Mouse (Mus musculus) telencephalon, adult 2 months (tissue): ENCODE results near the gene Atp2a1.

Source experiments
- DNase-seq: peaks from one replicate; pipeline ENCODE4 v3.0.0-alpha.2; 2011; ENCODE audit warnings: low read depth, low spot score

The Atp2a1 gene

DNA sequence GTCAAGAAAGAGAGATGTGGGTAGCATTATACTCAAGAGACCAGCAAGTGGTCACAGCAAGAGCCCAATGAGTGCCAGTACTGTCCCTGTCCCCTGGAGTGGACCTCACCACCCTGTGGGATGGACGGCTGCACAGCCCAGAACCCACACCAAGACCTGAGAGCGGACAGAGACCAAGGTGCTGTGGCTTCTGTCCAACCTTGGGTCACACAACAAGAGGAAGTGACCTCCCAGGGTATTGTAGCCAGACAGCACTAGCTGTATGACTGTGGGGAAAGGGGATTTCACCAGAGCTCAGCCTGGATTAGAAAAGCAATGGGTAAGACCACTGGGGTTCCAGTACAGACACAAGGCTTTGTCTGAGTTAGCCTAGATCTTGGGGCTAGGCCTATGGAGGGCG is 10.7 kb downstream of the Atp2a1 start:
- no peak for DNase-seq

GRCm38 (mm10) chr7:126450641-126451040 is 12.3 kb downstream of the Atp2a1 start:
- no peak for DNase-seq

DNA sequence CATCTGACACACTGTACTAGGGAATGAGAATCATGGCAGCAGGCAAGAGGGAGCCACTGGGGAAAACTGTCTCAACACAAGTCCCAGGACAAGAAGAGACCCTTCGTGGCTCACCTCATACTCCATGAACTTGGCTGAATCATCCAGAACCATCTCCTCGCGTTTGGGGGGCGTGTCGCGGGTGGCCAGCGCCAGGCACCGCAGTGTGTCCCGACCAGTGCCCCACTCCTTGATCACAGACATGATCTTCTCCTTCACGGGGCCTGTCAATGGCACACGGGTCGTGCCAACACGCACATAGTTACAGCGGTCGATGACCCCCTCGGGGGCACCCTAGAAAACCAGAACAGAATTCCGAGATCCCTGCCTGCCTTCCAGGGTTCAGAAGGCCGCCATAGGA is 12.9 kb downstream of the Atp2a1 start:
- no peak for DNase-seq

DNA sequence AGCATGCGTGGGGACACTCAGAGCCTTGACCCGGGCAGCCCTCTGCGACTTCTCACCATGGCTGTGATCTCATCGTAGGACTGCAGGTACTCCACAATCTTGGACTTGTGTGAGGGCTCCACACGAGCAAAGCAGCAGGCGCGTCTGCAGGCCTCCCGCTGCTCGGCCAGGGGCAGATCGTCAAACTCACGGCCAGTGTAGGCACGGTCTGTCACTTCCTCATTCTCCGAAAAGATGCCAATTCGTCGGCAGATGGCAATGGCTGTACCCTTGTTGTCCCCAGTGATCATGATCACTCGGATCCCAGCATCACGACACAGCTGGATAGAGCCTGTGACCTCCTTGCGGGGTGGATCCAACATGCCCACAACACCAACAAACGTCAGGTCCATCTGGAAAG is 14.4 kb downstream of the Atp2a1 start:
- no peak for DNase-seq

GRCm38 (mm10) chr7:126446217-126446616 is 16.7 kb downstream of the Atp2a1 start:
- DNase-seq = no peak

- DNase-seq = no peak
Observed at GRCm38 (mm10) chr7:126445104-126445815, 17.6 kb downstream of the Atp2a1 start.

DNA sequence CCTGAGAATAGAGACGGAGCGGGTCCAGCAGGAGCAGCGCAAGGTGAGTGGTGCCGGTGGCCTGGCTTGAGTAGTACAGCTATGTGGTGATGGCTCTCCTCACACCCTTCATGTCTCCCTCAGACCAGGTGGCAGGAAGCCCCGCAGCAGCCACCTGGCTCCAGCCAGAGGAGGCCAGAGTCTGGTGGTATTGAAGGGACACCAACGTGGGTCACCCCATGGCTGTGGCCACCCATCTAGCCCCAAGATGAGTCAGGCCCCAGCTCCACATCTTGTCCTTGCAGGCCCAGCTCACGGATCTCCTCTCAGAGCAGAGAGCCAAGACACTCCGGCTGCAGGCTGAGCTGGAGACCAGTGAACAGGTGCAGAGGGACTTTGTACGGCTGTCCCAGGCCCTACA is 18.4 kb downstream of the Atp2a1 start:
- no peak for DNase-seq

DNA sequence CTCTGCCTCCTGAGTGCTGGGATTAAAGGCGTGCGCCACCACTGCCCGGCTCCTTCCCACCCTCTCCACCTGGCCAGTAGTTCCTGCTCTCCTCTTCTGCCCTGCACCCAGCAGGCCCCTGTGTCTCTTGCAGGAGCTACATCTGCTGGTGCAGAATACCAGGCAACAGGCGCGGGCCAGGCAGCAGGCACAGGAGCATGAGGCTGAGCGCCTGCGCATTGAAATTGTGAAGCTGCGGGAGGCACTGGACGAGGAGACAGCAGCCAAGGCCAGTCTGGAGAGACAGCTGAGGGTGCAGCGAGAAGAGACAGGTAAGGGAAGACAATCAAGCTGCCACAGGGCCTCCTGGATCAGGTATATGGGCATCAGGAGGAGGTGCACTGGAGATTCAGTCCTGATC is 18.9 kb downstream of the Atp2a1 start:
- DNase-seq = no peak

- no peak for DNase-seq
Observed at GRCm38 (mm10) chr7:126440134-126440533, 22.8 kb downstream of the Atp2a1 start.

GRCm38 (mm10) chr7:126436851-126437250 is 26.1 kb downstream of the Atp2a1 start:
- no peak for DNase-seq

- DNase-seq = no peak
Observed at GRCm38 (mm10) chr7:126435801-126436200, 27.1 kb downstream of the Atp2a1 start.

DNA sequence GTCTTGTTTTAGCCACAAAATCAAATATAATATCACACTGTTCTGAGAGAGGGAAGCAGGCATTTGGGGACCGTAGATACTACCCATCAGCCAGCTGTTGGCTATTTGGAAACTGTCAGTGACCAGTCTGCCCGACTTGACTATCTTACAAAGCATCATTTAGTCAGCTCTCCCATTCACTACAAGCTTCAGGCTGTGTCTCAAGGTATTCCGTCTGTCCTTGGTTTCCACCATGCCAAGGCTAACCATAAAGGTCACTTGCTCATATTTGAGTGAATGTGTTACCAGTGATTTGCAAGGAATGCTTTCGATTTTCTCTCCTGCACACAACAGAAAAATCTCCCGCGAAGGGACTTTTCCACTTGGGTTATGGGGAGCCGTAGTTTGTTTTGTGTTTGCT is 28.2 kb downstream of the Atp2a1 start:
- DNase-seq = no peak

- DNase-seq = no peak
Observed at GRCm38 (mm10) chr7:126430167-126430566, 32.7 kb downstream of the Atp2a1 start.

DNA sequence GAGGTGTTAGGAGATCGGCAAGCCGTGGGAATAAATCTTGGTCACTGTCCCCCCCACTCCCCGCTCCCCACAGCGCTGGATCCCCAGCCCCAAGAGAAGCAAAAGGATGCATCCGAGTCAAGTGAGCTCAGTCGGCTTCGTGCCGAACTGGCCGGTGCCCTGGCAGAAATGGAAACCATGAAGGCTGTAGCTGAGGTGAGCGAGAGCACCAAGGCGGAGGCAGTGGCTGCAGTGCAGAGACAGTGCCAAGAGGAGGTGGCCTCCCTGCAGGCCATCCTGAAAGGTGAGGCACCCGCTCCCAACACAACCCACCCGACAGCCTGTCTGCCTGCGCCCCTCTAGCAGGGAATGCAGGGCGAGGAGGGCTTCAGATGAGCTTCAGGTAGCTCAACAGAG is 33.4 kb downstream of the Atp2a1 start:
- no peak for DNase-seq

DNA sequence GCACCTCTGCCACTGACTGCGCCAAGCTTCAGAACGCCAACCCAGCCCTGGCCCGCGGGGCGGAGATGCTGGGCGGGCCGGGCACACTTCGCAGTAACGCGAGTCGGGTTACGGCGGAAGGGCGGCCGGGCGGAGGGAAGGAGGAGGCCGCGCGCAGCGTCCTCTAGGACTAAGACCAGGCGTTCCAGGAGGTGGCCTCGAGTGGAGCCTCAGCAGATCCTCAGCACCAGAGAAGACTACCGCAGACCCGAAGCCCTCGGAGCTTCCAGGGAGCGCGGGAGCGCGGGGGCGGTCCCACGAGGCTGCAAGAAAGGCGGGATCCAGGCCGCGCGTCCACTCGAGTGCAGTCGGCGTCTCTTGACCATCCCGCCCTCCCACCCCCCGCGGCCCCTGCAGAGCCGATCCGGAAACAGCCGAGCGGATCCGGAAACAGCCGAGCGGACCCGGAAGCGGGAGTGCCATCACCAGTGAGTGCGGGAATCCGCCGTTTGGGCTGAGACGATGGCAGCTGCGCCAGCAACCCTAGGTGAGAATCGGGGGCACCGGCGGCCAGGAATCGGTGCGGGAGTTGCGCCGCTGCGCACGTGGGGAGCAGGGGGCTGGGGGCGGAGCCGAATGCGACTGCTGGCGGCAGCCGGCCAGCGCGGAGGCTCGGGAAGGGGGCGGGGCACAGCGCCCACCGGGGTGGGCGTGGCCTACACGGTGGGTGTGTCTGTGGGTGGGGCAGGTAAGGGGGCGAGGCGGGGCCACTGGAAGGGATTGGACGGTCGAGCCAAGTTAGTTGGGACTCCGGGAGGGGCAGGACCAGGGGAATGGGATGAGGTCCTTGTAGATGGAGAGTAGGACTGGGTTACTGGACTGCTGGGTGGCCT is 34.0 kb downstream of the Atp2a1 start, which contains the start of gene Rabep2:
Gene Rabep2, plus strand, starts transcription at position 129 of the 872 bp plus-strand sequence.
- DNase-seq = peak; percentile 73

GRCm38 (mm10) chr7:126428154-126428553 is 34.8 kb downstream of the Atp2a1 start:
- no peak for DNase-seq

- DNase-seq = no peak
Observed at GRCm38 (mm10) chr7:126427323-126427860, 35.5 kb downstream of the Atp2a1 start.

GRCm38 (mm10) chr7:126424161-126424560 is 38.7 kb downstream of the Atp2a1 start:
- DNase-seq = no peak

DNA sequence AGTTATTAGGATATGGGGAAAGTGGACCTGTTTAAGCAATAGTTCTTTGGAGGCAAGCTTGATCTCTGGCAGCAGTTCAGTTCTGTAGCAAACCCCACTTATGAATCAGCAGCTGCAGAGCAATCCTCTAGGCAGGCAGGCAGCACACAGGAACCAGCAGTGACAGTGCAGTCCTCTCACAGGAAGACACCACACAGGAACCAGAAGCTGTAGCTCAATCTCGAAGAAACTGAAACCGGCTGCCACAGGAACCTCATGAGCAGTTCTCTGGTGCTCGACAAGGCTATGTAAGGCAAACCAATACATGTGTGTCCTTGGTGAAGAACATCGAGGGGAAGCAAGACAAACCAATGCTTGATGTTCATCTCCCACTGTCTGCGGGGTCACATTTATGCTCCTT is 41.2 kb downstream of the Atp2a1 start:
- no peak for DNase-seq

DNA sequence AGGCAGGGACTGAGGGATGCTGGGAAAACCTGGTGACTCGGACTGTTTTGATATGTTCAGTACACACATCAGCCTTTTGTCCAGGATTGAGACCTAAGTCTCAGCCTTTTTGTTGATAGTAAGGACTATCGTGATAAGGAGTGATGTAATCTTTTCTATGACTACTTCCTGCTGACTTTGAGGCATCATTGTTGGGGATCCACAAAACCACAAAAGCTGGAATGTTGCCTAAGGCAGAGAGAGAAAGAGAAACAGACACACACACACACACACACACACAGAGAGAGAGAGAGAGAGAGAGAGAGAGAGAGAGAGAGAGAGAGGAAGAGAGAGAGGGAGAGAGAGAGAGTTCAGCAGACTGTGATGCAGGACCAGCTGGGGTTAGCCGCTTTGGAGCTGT is 44.4 kb downstream of the Atp2a1 start:
- DNase-seq = no peak

- DNase-seq = no peak
Observed at GRCm38 (mm10) chr7:126417606-126418005, 45.3 kb downstream of the Atp2a1 start.

DNA sequence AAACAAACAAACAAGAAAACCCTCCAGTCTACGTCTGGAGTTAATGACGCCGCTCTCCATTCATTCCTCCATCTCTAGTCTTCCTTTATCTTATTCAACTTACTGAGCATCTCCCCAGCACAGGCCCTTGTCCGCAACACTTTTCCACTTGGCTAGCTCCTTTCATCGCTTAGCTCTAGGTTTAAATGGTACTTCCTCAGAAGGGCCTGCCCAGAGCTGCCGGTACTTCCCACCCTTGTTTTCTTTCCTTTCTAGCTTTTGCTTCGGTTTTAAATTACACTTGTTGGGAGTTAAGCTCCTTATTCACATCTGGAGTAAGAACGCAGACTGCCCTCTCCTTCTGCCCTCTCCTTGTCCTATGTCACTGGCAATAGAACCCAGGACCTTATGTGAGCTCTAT is 45.9 kb downstream of the Atp2a1 start:
- DNase-seq = no peak

DNA sequence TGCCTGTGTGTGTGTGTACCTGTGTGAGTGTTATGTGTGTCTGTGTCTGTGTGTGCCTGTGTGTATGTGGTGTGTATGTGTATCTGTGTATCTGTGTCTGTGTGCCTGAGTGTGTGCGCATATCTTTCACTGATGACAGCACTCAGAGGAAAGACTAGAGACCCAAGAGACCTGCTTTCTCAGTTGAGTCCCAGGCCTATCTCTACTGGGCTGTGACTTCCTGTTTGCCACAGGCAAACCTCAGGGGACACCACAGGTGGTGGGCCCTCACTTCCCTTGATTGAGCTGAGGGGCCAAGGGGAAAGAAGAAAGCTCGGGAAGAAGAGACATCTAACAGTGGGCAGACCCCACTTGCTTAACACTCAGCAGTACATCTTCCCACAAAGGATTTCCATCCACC is 46.3 kb downstream of the Atp2a1 start:
- DNase-seq = no peak
